Mouse (Mus musculus): ENCODE data around the gene Cops9. TPM values are rescaled to one million over a fixed set of nuclear protein-coding genes. Genes with fewer than 3 reads are reported as not detected.

Gene Cops9
- polyA plus RNA-seq, 1 experiment from 2014 or later = 677 TPM

GRCm38 (mm10) chr1:92638736-92639135 is 3.0 kb downstream of the Cops9 start:
- Histone ChIP-seq H3K4me3 (ENCODE audit: low read depth, low read length) (no peak overlapping the region), H3K27me3 (replicated peaks; ENCODE audit: control insufficient read depth, insufficient read depth, low read length) (no peaks in the 10 kb centered on the region), H3K9ac (ENCODE audit: low read length) (no peak overlapping the region), H3K27ac (ENCODE audit: low read depth, low read length) (no peak overlapping the region), H3K9me3 (replicated peaks; ENCODE audit: control insufficient read depth, low read length) (no peaks in the 10 kb centered on the region), H3K4me2 (ENCODE audit: low read length) (no peak overlapping the region), H3K4me1 (ENCODE audit: control insufficient read depth, insufficient read depth, low read length) (peaks cover 14% of the 10 kb centered on the region), H3K36me3 (ENCODE audit: control insufficient read depth, insufficient read depth, low read length) (peaks cover 43% of the 10 kb centered on the region)
- WGBS = 98% methylated on average over 4 of the region's 4 CpGs
- DNase-seq (ENCODE audit: low spot score) = no peak
- no peak for ATAC-seq

GRCm38 (mm10) chr1:92638181-92638580 is 3.6 kb downstream of the Cops9 start:
- no peak overlapping the region for H3K4me2 ChIP-seq (ENCODE audit: low read length)
- DNase-seq (ENCODE audit: low spot score) = no peak
- H3K27me3 ChIP-seq (replicated peaks; ENCODE audit: control insufficient read depth, insufficient read depth, low read length) = no peaks in the 10 kb centered on the region
- no peak for ATAC-seq
- H3K27ac ChIP-seq (ENCODE audit: low read depth, low read length) = no peak overlapping the region
- H3K36me3 ChIP-seq (ENCODE audit: control insufficient read depth, insufficient read depth, low read length) = peaks cover 43% of the 10 kb centered on the region
- H3K4me3 ChIP-seq (ENCODE audit: low read depth, low read length) = no peak overlapping the region
- H3K4me1 ChIP-seq (ENCODE audit: control insufficient read depth, insufficient read depth, low read length) = peaks cover 14% of the 10 kb centered on the region
- no peak overlapping the region for H3K9ac ChIP-seq (ENCODE audit: low read length)
- no peaks in the 10 kb centered on the region for H3K9me3 ChIP-seq (replicated peaks; ENCODE audit: control insufficient read depth, low read length)
- WGBS = 92% methylated on average over 3 of the region's 3 CpGs

DNA sequence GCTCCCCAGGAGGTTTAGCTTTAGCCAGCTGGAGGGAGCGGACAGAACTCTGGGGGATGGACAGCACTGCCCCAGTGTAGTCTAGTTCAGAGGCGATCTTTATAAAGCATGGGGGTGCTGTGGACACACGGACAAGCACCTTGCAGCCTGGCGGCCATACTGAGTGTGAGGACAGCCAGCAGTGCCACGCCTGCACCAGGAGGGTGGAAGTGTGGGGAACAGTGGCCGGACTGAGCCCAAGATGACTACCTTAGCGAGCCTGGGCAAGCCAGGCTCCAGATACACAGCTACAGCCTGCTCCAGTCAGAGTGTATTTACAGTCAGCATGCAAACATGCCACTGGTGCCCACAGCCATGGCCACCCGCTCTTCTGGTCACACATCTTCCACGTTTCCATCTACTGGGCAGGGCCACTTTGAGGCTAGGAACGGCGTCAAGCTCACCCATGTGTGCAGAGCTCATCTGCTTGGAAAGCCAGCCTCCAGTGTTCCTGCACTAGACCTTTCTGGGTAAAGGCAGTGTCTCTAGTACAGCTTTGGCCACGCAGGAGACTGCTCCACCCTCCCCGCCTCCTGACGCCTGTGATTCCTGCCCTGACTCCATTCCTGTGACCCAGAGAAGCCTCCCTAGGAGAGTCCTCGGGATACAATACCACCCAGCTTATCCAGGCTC is 4.1 kb downstream of the Cops9 start:
- no peak for DNase-seq (ENCODE audit: low spot score)
- no peaks in the 10 kb centered on the region for H3K9me3 ChIP-seq (replicated peaks; ENCODE audit: control insufficient read depth, low read length)
- H3K4me3 ChIP-seq (ENCODE audit: low read depth, low read length) = no peak overlapping the region
- no peak overlapping the region for H3K27ac ChIP-seq (ENCODE audit: low read depth, low read length)
- peaks cover 14% of the 10 kb centered on the region for H3K4me1 ChIP-seq (ENCODE audit: control insufficient read depth, insufficient read depth, low read length)
- no peaks in the 10 kb centered on the region for H3K27me3 ChIP-seq (replicated peaks; ENCODE audit: control insufficient read depth, insufficient read depth, low read length)
- peaks cover 43% of the 10 kb centered on the region for H3K36me3 ChIP-seq (ENCODE audit: control insufficient read depth, insufficient read depth, low read length)
- H3K4me2 ChIP-seq (ENCODE audit: low read length) = no peak overlapping the region
- no peak for ATAC-seq
- no peak overlapping the region for H3K9ac ChIP-seq (ENCODE audit: low read length)
- 87% methylated on average over 15 of the region's 15 CpGs for WGBS

DNA sequence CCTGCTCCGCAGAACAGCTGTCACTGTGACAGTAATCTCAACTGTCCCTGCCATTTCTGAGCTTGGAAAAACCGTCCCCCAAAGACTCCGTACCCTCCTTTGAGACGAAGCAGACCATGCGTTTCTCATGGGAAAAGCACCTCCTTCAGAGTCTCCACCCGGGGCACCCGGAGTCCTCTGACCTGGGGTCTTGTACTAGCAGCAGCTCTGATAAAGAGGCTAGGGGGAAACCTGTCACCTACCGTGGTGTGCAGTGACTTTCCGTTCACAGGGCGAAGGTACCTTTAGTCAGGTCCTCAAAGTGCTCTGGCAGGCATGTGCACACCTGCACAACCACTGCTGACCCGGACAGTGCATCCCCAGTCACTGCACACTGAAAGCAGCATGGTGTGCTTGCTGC is 5.1 kb downstream of the Cops9 start:
- H3K4me3 ChIP-seq (ENCODE audit: low read depth, low read length) = no peak overlapping the region
- no peaks in the 10 kb centered on the region for H3K9me3 ChIP-seq (replicated peaks; ENCODE audit: control insufficient read depth, low read length)
- DNase-seq (ENCODE audit: low spot score) (no peak), ATAC-seq (no peak)
- 92% methylated on average over 11 of the region's 11 CpGs for WGBS
- no peak overlapping the region for H3K9ac ChIP-seq (ENCODE audit: low read length)
- no peak overlapping the region for H3K27ac ChIP-seq (ENCODE audit: low read depth, low read length)
- no peak overlapping the region for H3K4me2 ChIP-seq (ENCODE audit: low read length)
- H3K36me3 ChIP-seq (ENCODE audit: control insufficient read depth, insufficient read depth, low read length) = peaks cover 43% of the 10 kb centered on the region
- peaks cover 9% of the 10 kb centered on the region for H3K4me1 ChIP-seq (ENCODE audit: control insufficient read depth, insufficient read depth, low read length)
- H3K27me3 ChIP-seq (replicated peaks; ENCODE audit: control insufficient read depth, insufficient read depth, low read length) = no peaks in the 10 kb centered on the region

- H3K27ac ChIP-seq (ENCODE audit: low read depth, low read length) = no peak overlapping the region
- WGBS = 86% methylated on average over 8 of the region's 8 CpGs
- no peak for ATAC-seq
These were observed 5.8 kb downstream of the Cops9 start for GRCm38 (mm10) chr1:92636015-92636414.

DNA sequence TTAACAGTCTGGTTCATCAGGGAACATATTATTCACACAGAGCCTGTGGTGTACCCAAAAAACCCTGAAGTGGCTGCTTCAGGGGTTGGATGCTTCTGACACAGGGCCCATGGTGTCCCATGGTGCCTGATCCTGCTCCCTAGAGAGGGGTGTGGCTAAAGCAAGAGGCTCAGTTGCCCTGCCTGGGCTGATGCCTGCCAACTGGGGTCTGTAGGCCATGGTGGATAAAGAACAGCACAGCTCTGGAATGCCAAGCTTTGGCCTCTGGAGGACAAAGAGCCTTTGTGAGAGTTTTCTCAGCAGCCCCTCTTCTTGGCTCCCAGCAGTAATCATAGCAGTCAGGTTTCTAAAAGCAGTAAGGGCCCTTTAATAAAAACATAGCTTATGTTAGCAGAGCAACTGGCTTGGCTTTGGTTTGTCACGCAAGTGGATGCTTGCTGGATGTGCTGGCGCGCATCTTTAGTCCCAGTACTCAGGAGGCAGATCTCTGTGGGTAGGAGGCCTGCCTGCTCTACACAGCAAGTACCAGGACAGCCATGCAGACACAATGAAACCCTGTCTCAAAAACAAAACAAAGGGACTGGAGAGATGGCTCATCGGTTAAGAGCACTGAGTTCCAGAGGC is 6.7 kb downstream of the Cops9 start:
- Histone ChIP-seq H3K27me3 (replicated peaks; ENCODE audit: control insufficient read depth, insufficient read depth, low read length) (no peaks in the 10 kb centered on the region), H3K9ac (ENCODE audit: low read length) (no peak overlapping the region), H3K36me3 (ENCODE audit: control insufficient read depth, insufficient read depth, low read length) (peaks cover 43% of the 10 kb centered on the region), H3K9me3 (replicated peaks; ENCODE audit: control insufficient read depth, low read length) (no peaks in the 10 kb centered on the region), H3K4me2 (ENCODE audit: low read length) (no peak overlapping the region), H3K27ac (ENCODE audit: low read depth, low read length) (no peak overlapping the region), H3K4me1 (ENCODE audit: control insufficient read depth, insufficient read depth, low read length) (no peaks in the 10 kb centered on the region), H3K4me3 (ENCODE audit: low read depth, low read length) (no peak overlapping the region)
- ATAC-seq = 0 out of 2 replicates have a peak, but pooled peaks have one; percentile 18
- peak; percentile 30 for DNase-seq (ENCODE audit: low spot score)
- WGBS = 53% methylated on average over 4 of the region's 4 CpGs

More at GRCm38 (mm10) chr1:92636015-92636414, 5.8 kb downstream of the Cops9 start:
- Histone ChIP-seq H3K4me3 (ENCODE audit: low read depth, low read length) (no peak overlapping the region), H3K9me3 (replicated peaks; ENCODE audit: control insufficient read depth, low read length) (no peaks in the 10 kb centered on the region), H3K4me1 (ENCODE audit: control insufficient read depth, insufficient read depth, low read length) (peaks cover 7% of the 10 kb centered on the region), H3K9ac (ENCODE audit: low read length) (no peak overlapping the region), H3K4me2 (ENCODE audit: low read length) (no peak overlapping the region), H3K36me3 (ENCODE audit: control insufficient read depth, insufficient read depth, low read length) (peaks cover 43% of the 10 kb centered on the region), H3K27me3 (replicated peaks; ENCODE audit: control insufficient read depth, insufficient read depth, low read length) (no peaks in the 10 kb centered on the region)
- DNase-seq (ENCODE audit: low spot score) = no peak

- ATAC-seq (no peak), DNase-seq (ENCODE audit: low spot score) (no peak)
- WGBS = 69% methylated on average over 1 of the region's 1 CpGs
- Histone ChIP-seq H3K9ac (ENCODE audit: low read length) (no peak overlapping the region), H3K9me3 (replicated peaks; ENCODE audit: control insufficient read depth, low read length) (no peaks in the 10 kb centered on the region), H3K36me3 (ENCODE audit: control insufficient read depth, insufficient read depth, low read length) (peaks cover 43% of the 10 kb centered on the region), H3K4me1 (ENCODE audit: control insufficient read depth, insufficient read depth, low read length) (no peaks in the 10 kb centered on the region), H3K4me3 (ENCODE audit: low read depth, low read length) (no peak overlapping the region), H3K27me3 (replicated peaks; ENCODE audit: control insufficient read depth, insufficient read depth, low read length) (no peaks in the 10 kb centered on the region), H3K27ac (ENCODE audit: low read depth, low read length) (no peak overlapping the region), H3K4me2 (ENCODE audit: low read length) (no peak overlapping the region)
These were observed 7.2 kb downstream of the Cops9 start for GRCm38 (mm10) chr1:92634569-92634968.

DNA sequence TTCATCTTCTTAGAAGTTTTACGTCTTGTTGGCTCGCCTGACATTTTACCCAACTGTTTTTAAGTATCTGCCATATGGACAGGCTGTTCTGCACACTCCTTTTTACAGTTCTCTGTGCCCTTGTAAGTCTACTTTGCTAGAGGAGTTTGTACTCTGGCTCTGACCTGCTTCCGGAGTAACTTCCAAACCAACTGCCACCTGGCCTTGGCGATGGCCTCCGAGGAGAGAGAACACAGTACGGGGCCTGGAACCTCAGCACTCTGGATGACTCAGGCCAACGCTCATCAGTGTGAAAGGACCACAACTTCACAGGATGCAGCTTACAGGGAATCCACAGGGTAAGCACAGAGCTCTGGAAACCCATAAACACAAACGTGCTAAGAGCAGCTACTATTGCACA is 8.1 kb downstream of the Cops9 start:
- no peak overlapping the region for H3K27ac ChIP-seq (ENCODE audit: low read depth, low read length)
- H3K4me1 ChIP-seq (ENCODE audit: control insufficient read depth, insufficient read depth, low read length) = no peaks in the 10 kb centered on the region
- 86% methylated on average over 8 of the region's 8 CpGs for WGBS
- H3K4me3 ChIP-seq (ENCODE audit: low read depth, low read length) = no peak overlapping the region
- no peaks in the 10 kb centered on the region for H3K9me3 ChIP-seq (replicated peaks; ENCODE audit: control insufficient read depth, low read length)
- ATAC-seq = no peak
- no peak for DNase-seq (ENCODE audit: low spot score)
- peaks cover 34% of the 10 kb centered on the region for H3K36me3 ChIP-seq (ENCODE audit: control insufficient read depth, insufficient read depth, low read length)
- no peak overlapping the region for H3K4me2 ChIP-seq (ENCODE audit: low read length)
- H3K9ac ChIP-seq (ENCODE audit: low read length) = no peak overlapping the region
- no peaks in the 10 kb centered on the region for H3K27me3 ChIP-seq (replicated peaks; ENCODE audit: control insufficient read depth, insufficient read depth, low read length)

DNA sequence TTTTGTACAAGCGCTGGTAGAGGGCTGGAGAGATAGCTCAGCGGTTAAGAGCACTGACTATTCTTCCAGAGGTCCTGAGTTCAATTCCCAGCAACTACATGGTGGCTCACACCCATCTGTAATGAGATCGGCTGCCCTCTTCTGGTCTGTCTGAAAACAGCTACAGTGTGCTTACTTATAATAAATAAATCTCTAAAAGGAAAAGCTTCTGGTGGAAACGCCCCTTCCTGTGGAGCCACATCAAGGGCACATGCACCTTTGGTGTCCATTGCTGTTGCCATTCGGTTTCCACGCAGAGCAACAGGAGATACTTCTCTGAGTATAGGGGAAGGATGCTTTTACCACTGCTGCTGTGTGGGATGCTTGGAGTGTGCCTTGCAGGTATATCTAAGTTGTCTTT is 8.8 kb downstream of the Cops9 start:
- Histone ChIP-seq H3K4me1 (ENCODE audit: control insufficient read depth, insufficient read depth, low read length) (no peaks in the 10 kb centered on the region), H3K27ac (ENCODE audit: low read depth, low read length) (no peak overlapping the region), H3K27me3 (replicated peaks; ENCODE audit: control insufficient read depth, insufficient read depth, low read length) (no peaks in the 10 kb centered on the region), H3K4me3 (ENCODE audit: low read depth, low read length) (no peak overlapping the region), H3K36me3 (ENCODE audit: control insufficient read depth, insufficient read depth, low read length) (peaks cover 28% of the 10 kb centered on the region), H3K9ac (ENCODE audit: low read length) (no peak overlapping the region), H3K4me2 (ENCODE audit: low read length) (no peak overlapping the region), H3K9me3 (replicated peaks; ENCODE audit: control insufficient read depth, low read length) (no peaks in the 10 kb centered on the region)
- 69% methylated on average over 6 of the region's 6 CpGs for WGBS
- no peak for ATAC-seq
- DNase-seq (ENCODE audit: low spot score) = no peak

Data from forebrain, embryonic 14.5 days (tissue).